Mouse (Mus musculus): ENCODE measurements at regions not wholly inside any gene's neighbourhood (a gene's known extent, or its start where the extent isn't known, plus 50 kb on each side); places are given as distances from the start of the nearest gene placed in this dataset.

DNA sequence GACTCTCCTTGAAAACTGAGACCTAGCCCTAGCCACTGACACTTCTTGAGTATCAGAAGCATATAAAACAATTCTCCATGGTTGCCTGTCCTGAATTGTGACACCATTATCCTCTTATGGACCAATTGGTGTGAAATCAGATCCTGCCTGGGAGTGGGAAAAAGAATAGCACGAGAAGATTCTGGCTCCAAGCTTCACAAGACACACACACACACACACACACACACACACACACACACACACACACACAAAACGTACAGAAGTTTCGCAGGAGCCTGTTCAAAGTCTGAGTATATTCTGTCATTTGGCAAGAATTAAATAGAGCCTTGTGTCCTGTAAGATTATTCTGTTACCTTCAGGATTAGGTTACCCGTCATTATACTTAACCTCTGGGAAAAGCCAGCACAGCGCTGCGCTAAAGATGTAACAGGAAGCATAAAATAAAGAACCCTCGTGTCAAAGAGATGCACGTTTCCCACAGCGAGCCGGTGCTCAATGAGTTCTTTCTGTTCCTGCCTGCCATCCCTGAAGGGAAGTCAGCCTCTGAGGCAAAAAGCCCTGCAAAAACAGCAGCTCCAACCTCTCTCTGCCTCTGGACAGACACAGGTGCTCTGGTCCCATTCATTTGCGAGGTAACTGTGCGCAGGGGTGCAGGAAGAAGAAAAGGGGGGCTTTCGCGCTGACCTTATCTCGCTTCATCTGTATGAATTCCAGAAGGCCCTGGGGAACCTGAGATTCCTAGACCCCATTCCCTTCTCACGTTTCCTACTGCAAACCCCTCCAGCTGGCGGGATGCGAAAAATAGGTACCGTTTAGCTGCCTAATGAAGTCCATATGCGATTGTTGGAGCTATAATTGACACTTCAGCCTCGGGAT, 178.4 kb upstream of the Elac2 start:
- no peak for DNase-seq (ENCODE audit: low spot score)

GRCm38 (mm10) chr11:64801351-64801750, 177.5 kb upstream of the Elac2 start:
- no peak for DNase-seq (ENCODE audit: low spot score)

- DNase-seq (ENCODE audit: low spot score), result no peak
Observed at GRCm38 (mm10) chr11:64805567-64805966, 173.3 kb upstream of the Elac2 start.

DNA sequence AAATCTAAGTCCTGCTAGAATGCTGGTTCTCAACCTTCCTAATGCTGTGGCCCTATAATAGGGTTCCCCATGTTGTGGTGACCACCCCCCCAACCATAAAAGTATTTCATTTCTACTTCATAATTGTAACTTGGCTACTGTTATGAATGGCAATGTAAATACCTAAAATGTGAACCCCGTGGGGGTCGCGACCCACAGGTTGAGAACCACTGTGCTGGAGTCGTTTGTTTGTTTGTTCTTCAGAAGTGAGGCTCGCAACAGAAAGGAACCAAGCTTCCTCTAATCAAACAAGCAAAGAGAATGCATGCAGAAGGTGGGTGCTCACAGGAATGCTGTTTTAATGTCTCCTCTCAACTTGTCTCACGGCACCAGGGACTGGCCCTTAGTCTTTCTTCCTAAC, 166.4 kb upstream of the Elac2 start:
- DNase-seq (ENCODE audit: low spot score), result no peak

GRCm38 (mm10) chr11:64829429-64829828, 149.4 kb upstream of the Elac2 start:
- DNase-seq (ENCODE audit: low spot score), result no peak

DNA sequence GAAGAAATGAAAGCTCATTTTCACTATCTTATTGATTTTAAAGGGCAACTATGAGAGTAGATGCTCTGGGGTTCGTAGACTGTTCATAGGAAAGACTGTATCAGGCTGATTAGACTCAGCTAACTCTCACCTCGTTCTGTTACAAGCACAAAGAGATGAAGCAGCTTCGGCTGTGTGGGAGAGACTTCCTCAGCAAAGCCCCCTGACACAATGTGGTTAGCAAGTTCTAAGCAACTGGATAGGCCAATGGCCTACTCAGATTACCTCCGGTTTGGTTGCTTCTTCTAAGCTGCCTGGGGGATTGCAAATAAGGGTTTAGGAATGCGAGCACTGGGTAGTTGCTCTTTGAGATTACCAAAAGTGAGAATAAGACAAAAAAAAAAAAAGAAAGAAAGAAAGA, 146.4 kb upstream of the Elac2 start:
- DNase-seq (ENCODE audit: low spot score), result no peak

- DNase-seq (ENCODE audit: low spot score), result no peak
Observed at GRCm38 (mm10) chr11:64833786-64834185, 145.1 kb upstream of the Elac2 start.

- no peak for DNase-seq (ENCODE audit: low spot score)
Observed at GRCm38 (mm10) chr11:64836771-64837170, 142.1 kb upstream of the Elac2 start.

GRCm38 (mm10) chr11:64841092-64841491, 137.7 kb upstream of the Elac2 start:
- DNase-seq (ENCODE audit: low spot score), result no peak

- no peak for DNase-seq (ENCODE audit: low spot score)
Observed at GRCm38 (mm10) chr11:64842775-64843530, 135.9 kb upstream of the Elac2 start.

DNA sequence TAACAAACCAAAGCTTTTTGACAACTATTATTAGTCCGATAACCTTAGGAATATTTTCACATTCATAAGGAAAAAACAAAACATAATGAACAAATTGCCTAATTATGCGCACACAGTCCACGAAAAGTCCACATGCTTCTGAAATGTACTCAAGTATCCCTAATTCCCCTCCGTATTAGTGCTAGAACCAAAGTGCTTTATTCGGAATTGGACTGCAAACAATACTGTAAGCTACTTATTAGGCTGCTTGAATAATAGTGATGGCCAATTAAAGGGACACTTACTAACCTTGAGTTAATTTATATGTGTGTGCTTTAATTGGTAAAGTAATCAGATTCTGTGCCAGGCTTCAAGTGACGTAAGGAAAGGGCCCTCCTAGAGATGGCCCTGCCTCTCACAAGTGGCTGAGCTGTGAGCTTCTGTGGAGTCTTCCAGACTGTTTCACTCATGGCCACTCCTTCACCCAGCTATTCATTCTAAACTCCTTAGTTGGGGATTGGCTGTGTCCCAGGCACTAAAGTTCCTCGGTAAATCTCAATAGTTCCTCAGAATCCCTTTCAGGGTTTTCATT, 132.2 kb upstream of the Elac2 start:
- no peak for DNase-seq (ENCODE audit: low spot score)

DNA sequence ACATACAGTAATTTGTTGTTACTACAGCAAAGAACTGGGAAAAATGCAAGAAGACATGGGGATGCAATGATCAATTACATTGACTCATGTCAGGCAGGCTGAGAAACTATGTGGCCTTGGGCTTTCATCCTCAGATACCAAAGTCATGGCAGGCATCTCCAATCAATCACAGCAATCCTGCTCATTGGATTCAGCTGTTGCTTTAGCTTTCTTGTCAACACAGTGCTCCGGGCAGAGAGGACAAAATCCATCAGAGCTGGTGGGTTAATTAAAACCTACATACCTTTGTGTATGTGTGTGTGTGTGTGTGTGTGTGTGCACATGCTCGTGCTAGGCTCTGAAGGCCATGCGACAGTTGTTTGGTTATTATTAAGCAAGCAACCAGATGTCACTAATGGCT, 119.2 kb upstream of the Elac2 start:
- no peak for DNase-seq (ENCODE audit: low spot score)

GRCm38 (mm10) chr11:64880674-64881073, 98.2 kb upstream of the Elac2 start:
- no peak for DNase-seq (ENCODE audit: low spot score)

- no peak for DNase-seq (ENCODE audit: low spot score)
Observed at GRCm38 (mm10) chr11:64884518-64884917, 94.3 kb upstream of the Elac2 start.

GRCm38 (mm10) chr11:64889335-64890020, 89.4 kb upstream of the Elac2 start:
- no peak for DNase-seq (ENCODE audit: low spot score)

DNA sequence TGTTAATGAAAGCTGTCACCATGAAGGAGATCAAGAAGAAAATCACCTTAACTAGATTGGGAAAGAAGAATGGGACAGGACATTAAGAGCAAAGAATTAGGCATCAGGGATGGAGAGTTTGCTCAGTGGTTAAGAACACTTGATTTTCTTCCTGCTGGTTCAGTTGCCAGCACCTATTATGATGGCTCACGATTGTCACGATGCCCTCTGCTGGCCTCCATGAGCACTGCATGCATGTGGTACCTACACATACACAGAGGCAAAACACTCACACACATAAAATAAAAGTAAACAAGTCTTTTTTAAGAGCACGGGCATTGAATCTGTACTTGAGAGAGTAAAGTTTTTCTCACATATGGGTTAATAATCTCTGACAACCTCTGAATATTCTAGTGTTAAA, 88.1 kb upstream of the Elac2 start:
- no peak for DNase-seq (ENCODE audit: low spot score)

DNA sequence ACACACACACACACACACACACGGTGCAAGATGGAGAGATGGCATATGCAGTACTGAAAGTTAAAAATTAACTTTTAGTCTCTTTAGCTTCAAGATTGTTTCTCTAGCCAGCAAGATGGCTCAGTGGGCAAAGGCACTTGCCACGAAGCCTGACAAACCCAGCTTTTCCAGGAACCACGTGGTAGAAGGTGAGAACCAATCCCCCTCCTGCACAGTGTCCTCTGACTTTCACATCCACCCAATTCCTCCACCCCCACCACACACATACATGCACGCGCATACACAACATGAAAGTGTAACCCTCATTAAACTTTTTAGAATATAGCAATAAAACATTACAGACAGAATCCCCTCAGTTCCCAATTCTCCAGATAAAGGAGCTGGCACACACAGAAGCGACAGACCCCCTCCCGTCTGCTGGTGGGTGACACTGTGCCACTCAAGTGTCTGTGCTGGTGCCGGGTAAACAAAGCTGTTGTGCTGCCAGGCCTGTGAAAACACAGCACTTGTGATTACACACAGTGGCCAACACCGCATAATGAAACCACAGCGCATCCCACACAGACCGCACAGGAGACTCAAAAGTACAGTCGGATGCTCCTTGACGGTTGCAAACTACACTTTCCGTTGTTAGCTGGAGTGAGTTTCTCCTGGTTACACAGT, 82.9 kb upstream of the Elac2 start:
- DNase-seq (ENCODE audit: low spot score), result no peak

DNA sequence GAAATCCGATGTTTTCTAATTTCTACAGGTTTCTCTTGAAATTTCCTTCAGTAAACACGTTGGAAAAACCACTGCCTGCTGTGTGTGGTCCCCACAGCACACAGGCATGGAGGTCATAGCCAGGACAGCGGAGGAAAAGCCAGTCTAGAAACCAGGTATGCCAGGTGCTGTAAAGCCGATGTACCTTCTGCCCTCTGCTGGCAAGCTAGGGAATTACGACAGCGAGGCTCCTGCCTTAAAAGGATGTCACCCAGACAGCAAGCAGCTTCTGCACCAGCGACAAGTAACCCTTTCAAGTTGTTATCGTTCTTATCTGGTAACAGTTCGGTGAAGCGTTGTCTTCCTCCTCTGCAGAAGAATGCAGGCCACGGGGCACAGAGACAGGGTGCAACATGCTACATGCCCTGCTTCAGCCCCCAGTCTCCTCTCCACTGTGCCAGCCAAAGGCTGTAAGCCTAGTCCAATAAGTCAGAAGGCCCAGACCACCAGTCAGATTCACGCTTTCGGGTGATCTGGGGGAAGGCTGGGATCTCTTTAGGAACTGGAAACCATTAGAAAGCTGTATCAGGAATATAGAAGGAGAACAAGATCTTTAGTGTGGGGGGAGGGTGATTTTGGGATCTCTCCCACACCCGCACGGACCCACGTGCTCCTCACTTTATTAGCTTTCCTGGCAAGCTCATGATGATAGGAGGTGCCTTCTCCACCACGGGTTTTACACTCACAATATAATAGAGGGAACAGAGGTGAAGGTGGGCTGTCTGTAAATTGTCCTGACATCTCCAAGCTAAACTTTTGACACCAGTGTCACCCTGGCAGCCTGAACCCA, 79.9 kb upstream of the Elac2 start:
- peak; percentile 55 for DNase-seq (ENCODE audit: low spot score)

- DNase-seq (ENCODE audit: low spot score), result no peak
Observed at GRCm38 (mm10) chr11:64899587-64900278, 79.1 kb upstream of the Elac2 start.

DNA sequence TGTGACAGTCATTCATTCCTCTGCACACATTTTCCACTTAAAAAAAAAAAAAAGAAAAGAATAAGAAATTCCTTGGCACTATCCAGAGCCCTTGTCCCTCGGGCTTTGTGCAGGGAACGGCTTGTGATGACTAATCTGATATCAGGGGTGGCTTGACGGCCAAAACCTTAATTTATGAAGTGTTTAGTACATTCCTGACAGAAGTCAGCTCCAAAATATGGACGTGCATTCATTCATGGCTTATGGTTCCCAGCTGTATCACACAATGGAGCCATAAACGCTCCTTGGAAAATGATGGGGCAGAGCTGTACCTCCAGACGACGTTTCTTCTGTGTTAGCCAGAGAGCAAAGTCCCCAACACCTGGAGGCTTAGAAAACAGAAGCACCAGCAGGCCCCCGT, 62.1 kb upstream of the Elac2 start:
- DNase-seq (ENCODE audit: low spot score), result no peak

All from left cerebral cortex, adult 11 months (tissue).